Mouse (Mus musculus) cerebellum, postnatal 10 days (tissue): ENCODE data around the gene Gm28308.
A peak's percentile ranks its signal among the peaks of the same experiment; 100 is the strongest.

ENCODE experiments used
- DNase-seq, 2 experiments: peaks; one replicate each; pipeline ENCODE4 v3.0.0; 2021; ENCODE audit warnings: mixed read lengths in 2 of 2

Gm28308 gene

GRCm38 (mm10) chr6:52166431-52167077 is 46.6 kb downstream of the Gm28308 start:
- DNase-seq, result no peak

GRCm38 (mm10) chr6:52165441-52166370 is 47.4 kb downstream of the Gm28308 start:
- DNase-seq, result peak in 1 of 2 experiments; percentile 31

GRCm38 (mm10) chr6:52164626-52165440 is 48.3 kb downstream of the Gm28308 start, which contains the start of gene Hoxa2:
Gene Hoxa2 (minus strand): TSS chr6:52164831.
- DNase-seq, result peak in 1 of 2 experiments; percentile 17

- peak; percentile 30 to 48 for DNase-seq
Measured at GRCm38 (mm10) chr6:52164051-52164625, 49.0 kb downstream of the Gm28308 start.

- DNase-seq, result peak in 1 of 2 experiments; percentile 34
Measured at GRCm38 (mm10) chr6:52163366-52164031, 49.6 kb downstream of the Gm28308 start.

GRCm38 (mm10) chr6:52162611-52163365 is 50.4 kb downstream of the Gm28308 start:
- peak in 1 of 2 experiments; percentile 44 for DNase-seq

- no peak for DNase-seq
Measured at GRCm38 (mm10) chr6:52162093-52162380, 51.1 kb downstream of the Gm28308 start.

- peak in 1 of 2 experiments; percentile 52 for DNase-seq
Measured at GRCm38 (mm10) chr6:52161336-52162092, 51.6 kb downstream of the Gm28308 start.

- peak; percentile 38 to 42 for DNase-seq
Measured at GRCm38 (mm10) chr6:52160511-52161335, 52.4 kb downstream of the Gm28308 start.

GRCm38 (mm10) chr6:52159979-52160378 is 53.2 kb downstream of the Gm28308 start:
- DNase-seq, result peak; percentile 3 to 20

GRCm38 (mm10) chr6:52159164-52159761 is 53.9 kb downstream of the Gm28308 start:
- DNase-seq, result peak; percentile 20 to 38

GRCm38 (mm10) chr6:52158276-52159051 is 54.7 kb downstream of the Gm28308 start, which contains the start of gene Hoxa1:
Gene Hoxa1 (minus strand): TSS chr6:52158317.
- peak; percentile 71 to 74 for DNase-seq

- peak; percentile 15 to 21 for DNase-seq
Measured at GRCm38 (mm10) chr6:52157466-52158275, 55.5 kb downstream of the Gm28308 start.

- peak in 1 of 2 experiments; percentile 12 for DNase-seq
Measured at GRCm38 (mm10) chr6:52156551-52157200, 56.5 kb downstream of the Gm28308 start.

GRCm38 (mm10) chr6:52155471-52155870 is 57.7 kb downstream of the Gm28308 start:
- no peak for DNase-seq

GRCm38 (mm10) chr6:52154044-52154443 is 59.1 kb downstream of the Gm28308 start:
- peak in 1 of 2 experiments; percentile 30 for DNase-seq

- no peak for DNase-seq
Measured at GRCm38 (mm10) chr6:52153270-52153669, 59.9 kb downstream of the Gm28308 start.
